Mouse (Mus musculus) hindbrain, postnatal 0 days (tissue): ENCODE results near the gene Lmcd1. TPM values are rescaled to one million over a fixed set of nuclear protein-coding genes. Genes with fewer than 3 reads are reported as not detected.
A peak's percentile ranks its signal among the peaks of the same experiment; 100 is the strongest.
"Not testable (repeated sequence)": the region's sequence is repeated elsewhere in the genome, so short reads cannot be mapped to it uniquely, and the experiment has no call there.

Source experiments
- ATAC-seq: fragments of 200-750 bp; cut with Nextera tagmentation; 2 replicates; pipeline ENCODE4 v1.8.0; 2017; ENCODE audit warnings: mild to moderate bottlenecking, moderate TSS enrichment, moderate library complexity
- DNase-seq: peaks from one replicate; pipeline ENCODE4 v3.0.0-alpha.2; 2015; ENCODE audit warnings: low spot score
- H3K27ac ChIP-seq: fragments of 300-500 bp; sonication (generic); 2 replicates; pipeline ENCODE4 v1.5.1; 2014; ENCODE audit warnings: mild to moderate bottlenecking
- H3K27me3 ChIP-seq: fragments of 300-500 bp; sonication (generic); 2 replicates; pipeline ENCODE4 v1.6.1; 2014; ENCODE audit warnings: low read length, mixed read lengths; ENCODE audit not compliant: insufficient read depth
- H3K36me3 ChIP-seq: fragments of 300-500 bp; sonication (generic); 2 replicates; pipeline ENCODE4 v1.6.1; 2014; ENCODE audit warnings: low read length, mixed read lengths; ENCODE audit not compliant: insufficient read depth
- H3K4me1 ChIP-seq: fragments of 300-500 bp; sonication (generic); 2 replicates; pipeline ENCODE4 v1.6.1; 2014; ENCODE audit warnings: antibody characterized with exemption, low read length, mixed read lengths; ENCODE audit not compliant: insufficient read depth
- H3K4me2 ChIP-seq: fragments of 300-500 bp; sonication (generic); 2 replicates; pipeline ENCODE4 v1.6.1; 2014; ENCODE audit warnings: low read depth, mild to moderate bottlenecking, low read length, moderate library complexity, mixed read lengths
- H3K4me3 ChIP-seq: fragments of 300-500 bp; sonication (generic); 2 replicates; pipeline ENCODE4 v1.5.1; 2014; ENCODE audit warnings: low read length
- H3K9ac ChIP-seq: fragments of 300-500 bp; sonication (generic); replicated peaks from 2 replicates; pipeline ENCODE4 v1.6.1; 2014; ENCODE audit warnings: mild to moderate bottlenecking, low read length, moderate library complexity, mixed read lengths
- H3K9me3 ChIP-seq: fragments of 300-500 bp; sonication (generic); 2 replicates; pipeline ENCODE4 v1.6.1; 2016; ENCODE audit warnings: low read length, mixed read lengths
- CTCF ChIP-seq: IDR thresholded peaks from 2 replicates; pipeline ENCODE4 v1.5.1; 2016; ENCODE audit warnings: antibody characterized with exemption, control low read depth, low read depth
- WGBS: fragments of 180-500 bp; shearing (Covaris S2); extraction: QIAGEN DNeasy Blood & Tissue Kit; methylation state at CpG from one replicate; pipeline ENCODE4 v1.1.7; 2014; 5-methylcytosine and 5-hydroxymethylcytosine counted together
- polyA plus RNA-seq: library from polyadenylated mRNA; unstranded; fragments of >200 nt; fragmentation: Nextera tagmentation; extraction: Ambion mirVana; gene quantifications from 2 replicates; pipeline ENCODE4 v1.2.1, GENCODE M21; 2015
- total RNA-seq: library from RNA; depleted of rRNA; stranded (reverse); fragments of >200 nt; gene quantifications from 2 replicates; pipeline ENCODE4 v1.2.3, GENCODE M21; 2014; rRNA removed

Gene Lmcd1
- total RNA-seq, result 17.1 and 17.3 TPM in 2 replicates
- polyA plus RNA-seq, result 12.9 and 15.9 TPM in 2 replicates

- WGBS, result 2% methylated on average over 21 of the region's 21 CpGs
- no peaks in the 10 kb centered on the region for H3K9me3 ChIP-seq
- TF ChIP-seq CTCF, result peak; percentile 47
- peak; percentile 96 for ATAC-seq
- DNase-seq, result peak; percentile 90
- H3K36me3 ChIP-seq, result no peaks in the 10 kb centered on the region
- H3K4me1 ChIP-seq, result 0 out of 2 replicates have a peak, but pooled peaks cover 9% of the 10 kb centered on the region
- H3K4me2 ChIP-seq, result peak within 1 kb of the TSS; percentile 72
- peak within 1 kb of the TSS; percentile 30 for H3K4me3 ChIP-seq
- 0 out of 2 replicates have a peak within 1 kb of the TSS, but pooled peaks have one; percentile 29 for H3K9ac ChIP-seq
- H3K27ac ChIP-seq, result peak within 1 kb of the TSS; percentile 52
- no peaks in the 10 kb centered on the region for H3K27me3 ChIP-seq
These were observed at the start of gene Lmcd1 for GRCm38 (mm10) chr6:112273501-112274205. Lmcd1 (plus strand) TSS chr6:112273758.

GRCm38 (mm10) chr6:112223877-112224632 is 49.5 kb upstream of the Lmcd1 start:
- no peaks in the 10 kb centered on the region for H3K9me3 ChIP-seq

GRCm38 (mm10) chr6:112236775-112237174 is 36.8 kb upstream of the Lmcd1 start:
- ATAC-seq (no peak), DNase-seq (no peak)
- WGBS, result 98% methylated on average over 1 of the region's 1 CpGs
- Histone ChIP-seq H3K4me1 (no peaks in the 10 kb centered on the region), H3K4me3 (no peak overlapping the region), H3K27ac (no peak overlapping the region), H3K9ac (no peak overlapping the region), H3K4me2 (no peak overlapping the region), H3K9me3 (no peaks in the 10 kb centered on the region), H3K36me3 (no peaks in the 10 kb centered on the region), H3K27me3 (no peaks in the 10 kb centered on the region)
- no peak for TF ChIP-seq CTCF

More at GRCm38 (mm10) chr6:112223877-112224632, 49.5 kb upstream of the Lmcd1 start:
- Histone ChIP-seq H3K4me2 (no peak overlapping the region), H3K4me3 (no peak overlapping the region), H3K27me3 (no peaks in the 10 kb centered on the region), H3K27ac (no peak overlapping the region), H3K4me1 (no peaks in the 10 kb centered on the region), H3K9ac (no peak overlapping the region), H3K36me3 (no peaks in the 10 kb centered on the region)
- WGBS, result 76% methylated on average over 13 of the region's 13 CpGs
- ATAC-seq, result no peak
- no peak for TF ChIP-seq CTCF
- no peak for DNase-seq

- DNase-seq (no peak), ATAC-seq (no peak)
- Histone ChIP-seq H3K4me2 (no peak overlapping the region), H3K9me3 (no peaks in the 10 kb centered on the region), H3K4me3 (no peak overlapping the region), H3K27ac (no peak overlapping the region), H3K9ac (no peak overlapping the region), H3K4me1 (no peaks in the 10 kb centered on the region), H3K27me3 (no peaks in the 10 kb centered on the region), H3K36me3 (no peaks in the 10 kb centered on the region)
- 70% methylated on average over 2 of the region's 2 CpGs for WGBS
- TF ChIP-seq CTCF, result no peak
These were observed 31.3 kb upstream of the Lmcd1 start for GRCm38 (mm10) chr6:112242216-112242615.

GRCm38 (mm10) chr6:112245639-112246038 is 27.9 kb upstream of the Lmcd1 start:
- WGBS, result 30% methylated on average over 4 of the region's 4 CpGs
- Histone ChIP-seq H3K9me3 (no peaks in the 10 kb centered on the region), H3K4me1 (no peaks in the 10 kb centered on the region), H3K4me3 (no peak overlapping the region), H3K4me2 (no peak overlapping the region), H3K36me3 (no peaks in the 10 kb centered on the region), H3K9ac (no peak overlapping the region), H3K27ac (no peak overlapping the region; the same call in 1 of the 2 replicates), H3K27me3 (no peaks in the 10 kb centered on the region)
- TF ChIP-seq CTCF, result no peak
- DNase-seq, result peak; percentile 83
- ATAC-seq, result peak; percentile 89

GRCm38 (mm10) chr6:112246636-112247035 is 26.9 kb upstream of the Lmcd1 start:
- ATAC-seq, result no peak
- H3K4me1 ChIP-seq, result no peaks in the 10 kb centered on the region
- no peak overlapping the region for H3K27ac ChIP-seq
- no peak overlapping the region for H3K4me2 ChIP-seq
- no peak overlapping the region for H3K9ac ChIP-seq
- no peaks in the 10 kb centered on the region for H3K36me3 ChIP-seq
- no peak for DNase-seq
- 81% methylated on average over 1 of the region's 1 CpGs for WGBS
- no peak overlapping the region for H3K4me3 ChIP-seq
- TF ChIP-seq CTCF, result no peak
- H3K9me3 ChIP-seq, result no peaks in the 10 kb centered on the region
- no peaks in the 10 kb centered on the region for H3K27me3 ChIP-seq

- not testable (repeated sequence) for H3K4me2 ChIP-seq, H3K9ac ChIP-seq, ATAC-seq, H3K9me3 ChIP-seq, DNase-seq, H3K27ac ChIP-seq, H3K27me3 ChIP-seq, H3K36me3 ChIP-seq, H3K4me1 ChIP-seq, H3K4me3 ChIP-seq
- 96% methylated on average over 2 of the region's 3 CpGs for WGBS
These were observed 19.6 kb upstream of the Lmcd1 start for GRCm38 (mm10) chr6:112253943-112254342.
